7 mouse cellular contexts compared by ENCODE assay signal in the genomic region with DNA sequence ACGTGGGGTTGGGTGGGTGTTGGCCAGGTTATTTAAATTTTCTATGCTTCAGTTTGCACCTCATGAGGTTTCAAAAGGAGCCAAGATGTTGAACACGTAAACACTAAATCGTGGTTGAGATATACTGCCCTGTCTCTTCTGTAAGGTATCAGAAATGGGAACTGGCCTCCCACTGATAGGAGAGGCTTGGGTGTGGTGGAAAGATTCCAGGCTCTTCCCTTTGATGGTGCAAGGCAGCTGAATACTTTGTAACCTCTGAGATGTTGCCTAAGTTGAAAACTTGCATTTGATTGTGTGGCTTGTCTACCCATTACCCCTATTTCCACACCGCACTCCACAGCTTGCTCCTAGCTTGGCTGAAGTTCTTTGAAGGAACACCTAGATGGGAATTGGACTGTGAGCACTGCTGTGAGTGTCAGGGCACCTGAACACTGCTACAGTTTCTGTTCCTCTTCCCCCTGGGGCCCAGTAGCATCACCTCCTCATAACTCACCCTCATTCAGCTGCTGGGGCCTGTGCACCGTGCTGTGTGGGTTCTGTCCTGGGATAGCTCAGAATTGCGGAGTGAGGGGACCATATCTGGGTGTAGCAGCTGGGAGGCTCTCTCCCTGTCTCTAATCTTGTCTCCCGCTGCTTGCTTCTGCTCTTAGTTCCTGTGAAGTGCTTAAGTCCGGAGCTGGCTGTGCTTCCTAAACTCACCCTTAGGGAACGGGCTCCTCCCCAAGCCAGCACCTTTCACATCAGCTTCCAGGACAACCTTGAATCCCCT. TPM values are rescaled to one million over a fixed set of nuclear protein-coding genes. Genes with fewer than 3 reads are reported as not detected.
DNase-seq lines count a peak whose midpoint lies in the region; ATAC-seq and TF ChIP-seq lines count a peak whose summit lies in the region.

No protein-coding gene starts in this region.

- peak; percentile 62 for TF ChIP-seq EP300 in MEL (IDR thresholded peaks at IDR 0.05; ENCODE audit: low read depth in 1 of 2, low read length in 2 of 2)
- TF ChIP-seq EP300 in heart, postnatal 0 days (IDR thresholded peaks at IDR 0.05; ENCODE audit: low read depth): no peak

- no peak for TF ChIP-seq CTCF in MEL (IDR thresholded peaks at IDR 0.05 in 2 of 3, conservative IDR thresholded peaks at IDR 0.05 in 1 of 3; ENCODE audit: control insufficient read depth in 1 of 3, insufficient read depth in 1 of 3, low read depth in 2 of 3, low read length in 3 of 3, poor library complexity in 1 of 3, severe bottlenecking in 1 of 3)
- TF ChIP-seq CTCF in heart, postnatal 0 days (IDR thresholded peaks at IDR 0.05; ENCODE audit: low read depth): no peak

- H3K4me3 ChIP-seq in MEL (ENCODE audit: control insufficient read depth in 1 of 2, insufficient read depth in 1 of 2, low read depth in 2 of 2, low read length in 2 of 2): peak overlapping the region; percentile 87 to 93
- H3K4me3 ChIP-seq in heart, postnatal 0 days (ENCODE audit: low read depth, low read length): peak overlapping the region; percentile 74

- H3K27me3 ChIP-seq in MEL (ENCODE audit: control insufficient read depth in 1 of 2, insufficient read depth in 2 of 2, low read length in 2 of 2): no peaks in the 10 kb centered on the region
- H3K27me3 ChIP-seq in heart, postnatal 0 days (ENCODE audit: control insufficient read depth, insufficient read depth, low read length): no peaks in the 10 kb centered on the region

- peak overlapping the region; percentile 76 for H3K27ac ChIP-seq in MEL (ENCODE audit: control insufficient read depth, low read depth, low read length)
- peak overlapping the region; percentile 94 for H3K27ac ChIP-seq in heart, postnatal 0 days (ENCODE audit: low read depth)

- TF ChIP-seq RAD21 in MEL (IDR thresholded peaks at IDR 0.05; ENCODE audit: low read depth, low read length): no peak

- peaks cover 0 to 40% of the 10 kb centered on the region in 2 experiments; a peak in 2 of 4 replicates for H3K36me3 ChIP-seq in MEL (ENCODE audit: control insufficient read depth in 1 of 2, insufficient read depth in 2 of 2, low read length in 2 of 2)
- H3K36me3 ChIP-seq in heart, postnatal 0 days (replicated peaks; ENCODE audit: control insufficient read depth, insufficient read depth, low read length): no peaks in the 10 kb centered on the region

- 21% methylated on average over 9 of the region's 9 CpGs for WGBS in heart, postnatal 0 days

- peak; percentile 57 to 67 for DNase-seq in B cell, adult 2 months
- DNase-seq in MEL (ENCODE audit: low read depth, low spot score): peak; percentile 77
- peak; percentile 34 for DNase-seq in heart, postnatal 0 days (ENCODE audit: low spot score)
- peak; percentile 51 for DNase-seq in testis, postnatal 10 days (ENCODE audit: low spot score)
- no peak for DNase-seq in right cerebral cortex, postnatal 14 days
- no peak for DNase-seq in cerebellum, postnatal 36 days

- no peak for ATAC-seq in heart, postnatal 0 days (ENCODE audit: insufficient read depth, low read depth)
- ATAC-seq in megakaryocyte, adult 5-6 weeks (ENCODE audit: poor library complexity, severe bottlenecking): peak; percentile 28

- no peak for TF ChIP-seq POLR2A in MEL (IDR thresholded peaks at IDR 0.05; ENCODE audit: control insufficient read depth in 1 of 2, insufficient read depth in 1 of 2, low read depth in 1 of 2, low read length in 2 of 2, poor library complexity in 1 of 2)

- peaks cover 31 to 38% of the 10 kb centered on the region in 2 experiments for H3K4me1 ChIP-seq in MEL (ENCODE audit: control insufficient read depth in 1 of 2, insufficient read depth in 2 of 2, low read length in 2 of 2)
- H3K4me1 ChIP-seq in heart, postnatal 0 days (ENCODE audit: control insufficient read depth, insufficient read depth): peaks cover 57% of the 10 kb centered on the region

- H3K79me2 ChIP-seq in MEL (ENCODE audit: control insufficient read depth, insufficient read depth, low read length, poor library complexity): peaks cover 19% of the 10 kb centered on the region

- H3K9ac ChIP-seq in MEL (ENCODE audit: control insufficient read depth, low read depth, low read length, poor library complexity, severe bottlenecking): peak overlapping the region; percentile 95
- peak overlapping the region; percentile 76; the same call in 1 of the 2 replicates for H3K9ac ChIP-seq in heart, postnatal 0 days (replicated peaks; ENCODE audit: low read depth, low read length)

- peak overlapping the region; percentile 73 for H3K4me2 ChIP-seq in heart, postnatal 0 days (ENCODE audit: low read depth, low read length)

- no peaks in the 10 kb centered on the region for H3K9me3 ChIP-seq in MEL (replicated peaks; ENCODE audit: insufficient read depth, low read length)
- no peaks in the 10 kb centered on the region for H3K9me3 ChIP-seq in heart, postnatal 0 days (replicated peaks; ENCODE audit: control insufficient read depth, low read length)

TF ChIP-seq in MEL, 35 proteins besides CTCF, POLR2A, EP300 and RAD21:
- TF ChIP-seq SIN3A (IDR thresholded peaks at IDR 0.05; ENCODE audit: low read length) (peak; percentile 48), TCF12 (IDR thresholded peaks at IDR 0.05; ENCODE audit: low read depth, low read length) (peak; percentile 68; the same call in 1 of the 2 replicates), POLR2AphosphoS2 (IDR thresholded peaks at IDR 0.05; ENCODE audit: low read length) (no peak), CHD1 (IDR thresholded peaks at IDR 0.05; ENCODE audit: low read depth, low read length) (no peak), GATA1 (IDR thresholded peaks at IDR 0.05; ENCODE audit: low read depth, low read length) (peak; percentile 52), UBTF (IDR thresholded peaks at IDR 0.05; ENCODE audit: borderline replicate concordance, insufficient read depth, low read depth, low read length) (no peak), ETS1 (IDR thresholded peaks at IDR 0.05; ENCODE audit: low read depth, low read length) (peak; percentile 59), ZC3H11A (IDR thresholded peaks at IDR 0.05; ENCODE audit: low read depth, low read length) (no peak), MXI1 (IDR thresholded peaks at IDR 0.05; ENCODE audit: low read depth, low read length) (peak; percentile 48; the same call in 1 of the 2 replicates), TAL1 (IDR thresholded peaks at IDR 0.05; ENCODE audit: low read length) (peak; percentile 94), JUND (IDR thresholded peaks at IDR 0.05; ENCODE audit: low read depth, low read length) (no peak)

RNA-seq across cellular contexts. Expression of a gene that starts 53.6 kb away (rescaled TPM):
- not detected in 2 replicates for total RNA-seq in MEL (2012; rRNA removed)
- under 1 TPM in 1 of 2 experiments, not detected in 1; 0.14 TPM for polyA plus RNA-seq in MEL (2012; ENCODE audit: insufficient read depth in 1 of 2, insufficient read length in 2 of 2, low read depth in 1 of 2, low replicate concordance in 2 of 2, missing spikeins in 1 of 2)
- 0.11 TPM in 1 of 2 replicates, not detected in the other for total RNA-seq in heart, postnatal 0 days (2014; rRNA removed; ENCODE audit: low replicate concordance)
- 0.22 TPM in 2 replicates for polyA plus RNA-seq in heart, postnatal 0 days (2015; fragmentation: Nextera tagmentation; extraction: Ambion mirVana)
- total RNA-seq in megakaryocyte, adult 5-6 weeks (2015): not detected in 2 replicates
- total RNA-seq in megakaryocyte, adult 5-6 weeks (2017): 0.22 TPM in 1 of 2 replicates, not detected in the other

Comparison
In these comparisons a context has a peak if more than half of its experiments do, and no peak if none do; other contexts are left out.
1. DNase-seq: peak in B cell, adult 2 months (2 of 2), MEL (single experiment), heart, postnatal 0 days (single experiment) and testis, postnatal 10 days (single experiment); none in right cerebral cortex, postnatal 14 days (single experiment) and cerebellum, postnatal 36 days (0 of 2).